Mouse (Mus musculus) megakaryocyte-erythroid progenitor cell, adult 5-6 weeks (primary cell): ENCODE results near the gene Tmem165. TPM values are rescaled to one million over a fixed set of nuclear protein-coding genes. Genes with fewer than 3 reads are reported as not detected.

Source experiments
- ATAC-seq: replicated peaks from 2 replicates; pipeline ENCODE4 v1.8.0; 2016; ENCODE audit warnings: mild to moderate bottlenecking, inconsistent platforms; ENCODE audit not compliant: severe bottlenecking, poor library complexity, low FRiP score, low TSS enrichment
- total RNA-seq, 2 experiments: library from RNA; stranded (forward) in 1 of 2; stranded (reverse) in 1 of 2; fragments of 200-1000, 215-1000 nt in 1 of 2; fragments of >200 nt in 1 of 2; fragmentation: Nextera tagmentation in 1 of 2; gene quantifications; 2 replicates each; pipeline ENCODE4 v1.2.3; 2014 to 2017

Tmem165 gene
- total RNA-seq, 2 experiments from 2014 or later, result 40.1 to 72.1 TPM

GRCm38 (mm10) chr5:76231171-76231855, 47.6 kb downstream of the Tmem165 start:
- ATAC-seq, result no peak

GRCm38 (mm10) chr5:76243274-76243673, 59.6 kb downstream of the Tmem165 start:
- ATAC-seq, result no peak

GRCm38 (mm10) chr5:76243929-76244328, 60.2 kb downstream of the Tmem165 start:
- ATAC-seq, result no peak

GRCm38 (mm10) chr5:76244430-76244829, 60.8 kb downstream of the Tmem165 start:
- ATAC-seq, result no peak

- ATAC-seq, result no peak
Observed at GRCm38 (mm10) chr5:76245419-76245818, 61.7 kb downstream of the Tmem165 start.

- ATAC-seq, result no peak
Observed at GRCm38 (mm10) chr5:76246539-76246938, 62.9 kb downstream of the Tmem165 start.

- no peak for ATAC-seq
Observed at GRCm38 (mm10) chr5:76250948-76251347, 67.3 kb downstream of the Tmem165 start.

Other genes starting within 250 kb of the Tmem165 start
- gene Kdr, start 205.4 kb upstream of the Tmem165 start, total RNA-seq (2014; fragmentation: Nextera tagmentation), result 0.46 TPM in 1 of 2 replicates, not detected in the other
- 0.56 and 0.84 TPM in 2 replicates for gene Kdr, start 205.4 kb upstream of the Tmem165 start, total RNA-seq (2017)
- gene Srd5a3, start 43.6 kb upstream of the Tmem165 start, total RNA-seq (2014; fragmentation: Nextera tagmentation), result 15.7 and 21.5 TPM in 2 replicates
- 9.0 and 21.2 TPM in 2 replicates for gene Srd5a3, start 43.6 kb upstream of the Tmem165 start, total RNA-seq (2017)
- gene Clock, start 120.9 kb downstream of the Tmem165 start, total RNA-seq (2014; fragmentation: Nextera tagmentation), result 8.4 and 11.4 TPM in 2 replicates
- 5.7 and 8.5 TPM in 2 replicates for gene Clock, start 120.9 kb downstream of the Tmem165 start, total RNA-seq (2017)
- not detected in 2 replicates for gene Pdcl2, start 147.3 kb downstream of the Tmem165 start, total RNA-seq (2014; fragmentation: Nextera tagmentation)
- not detected in 2 replicates for gene Pdcl2, start 147.3 kb downstream of the Tmem165 start, total RNA-seq (2017)
- gene Nmu, start 179.9 kb downstream of the Tmem165 start, total RNA-seq (2014; fragmentation: Nextera tagmentation), result not detected in 2 replicates
- gene Nmu, start 179.9 kb downstream of the Tmem165 start, total RNA-seq (2017), result not detected in 2 replicates